Mouse (Mus musculus) pancreas, adult 10 weeks (tissue): ENCODE results near the gene Clic5. TPM values are rescaled to one million over a fixed set of nuclear protein-coding genes. Genes with fewer than 3 reads are reported as not detected.

Experiments
- polyA plus RNA-seq: library from polyadenylated mRNA; stranded (reverse); fragments of 350-450 nt; fragmentation: Illumina TruSeq; extraction: RNeasy Lipid Tissue Mini Kit (QIAGEN cat#74804); gene quantifications from one replicate; pipeline ENCODE4 v1.2.3, GENCODE M21; 2015; ENCODE audit warnings: low read depth, low replicate concordance; ENCODE audit not compliant: insufficient read depth

The Clic5 gene
- 7.7 TPM for polyA plus RNA-seq

GRCm38 (mm10) chr17:44188042-44188768 lies at the start of gene Clic5:
Gene Clic5, plus strand, starts transcription at chr17:44188584.

Other genes starting within 250 kb of the Clic5 start
- gene Enpp5, start 109.8 kb upstream of the Clic5 start, polyA plus RNA-seq, result 13.2 TPM
- gene Enpp4, start 82.8 kb upstream of the Clic5 start, polyA plus RNA-seq, result 4.0 TPM